Mouse (Mus musculus) hindbrain, postnatal 0 days (tissue): ENCODE data around the gene Cgnl1. TPM values are rescaled to one million over a fixed set of nuclear protein-coding genes. Genes with fewer than 3 reads are reported as not detected.

ENCODE experiments used
- ATAC-seq: fragments of 200-750 bp; cut with Nextera tagmentation; 2 replicates; pipeline ENCODE4 v1.8.0; 2017; ENCODE audit warnings: mild to moderate bottlenecking, moderate TSS enrichment, moderate library complexity
- DNase-seq: peaks from one replicate; pipeline ENCODE4 v3.0.0-alpha.2; 2015; ENCODE audit warnings: low spot score
- H3K27ac ChIP-seq: fragments of 300-500 bp; sonication (generic); 2 replicates; pipeline ENCODE4 v1.5.1; 2014; ENCODE audit warnings: mild to moderate bottlenecking
- H3K27me3 ChIP-seq: fragments of 300-500 bp; sonication (generic); 2 replicates; pipeline ENCODE4 v1.6.1; 2014; ENCODE audit warnings: low read length, mixed read lengths; ENCODE audit not compliant: insufficient read depth
- H3K36me3 ChIP-seq: fragments of 300-500 bp; sonication (generic); 2 replicates; pipeline ENCODE4 v1.6.1; 2014; ENCODE audit warnings: low read length, mixed read lengths; ENCODE audit not compliant: insufficient read depth
- H3K4me1 ChIP-seq: fragments of 300-500 bp; sonication (generic); 2 replicates; pipeline ENCODE4 v1.6.1; 2014; ENCODE audit warnings: antibody characterized with exemption, low read length, mixed read lengths; ENCODE audit not compliant: insufficient read depth
- H3K4me2 ChIP-seq: fragments of 300-500 bp; sonication (generic); 2 replicates; pipeline ENCODE4 v1.6.1; 2014; ENCODE audit warnings: low read depth, mild to moderate bottlenecking, low read length, moderate library complexity, mixed read lengths
- H3K4me3 ChIP-seq: fragments of 300-500 bp; sonication (generic); 2 replicates; pipeline ENCODE4 v1.5.1; 2014; ENCODE audit warnings: low read length
- H3K9ac ChIP-seq: fragments of 300-500 bp; sonication (generic); replicated peaks from 2 replicates; pipeline ENCODE4 v1.6.1; 2014; ENCODE audit warnings: mild to moderate bottlenecking, low read length, moderate library complexity, mixed read lengths
- H3K9me3 ChIP-seq: fragments of 300-500 bp; sonication (generic); 2 replicates; pipeline ENCODE4 v1.6.1; 2016; ENCODE audit warnings: low read length, mixed read lengths
- CTCF ChIP-seq: IDR thresholded peaks from 2 replicates; pipeline ENCODE4 v1.5.1; 2016; ENCODE audit warnings: antibody characterized with exemption, control low read depth, low read depth
- WGBS: fragments of 180-500 bp; shearing (Covaris S2); extraction: QIAGEN DNeasy Blood & Tissue Kit; methylation state at CpG from one replicate; pipeline ENCODE4 v1.1.7; 2014; 5-methylcytosine and 5-hydroxymethylcytosine counted together
- polyA plus RNA-seq: library from polyadenylated mRNA; unstranded; fragments of >200 nt; fragmentation: Nextera tagmentation; extraction: Ambion mirVana; gene quantifications from 2 replicates; pipeline ENCODE4 v1.2.1, GENCODE M21; 2015
- total RNA-seq: library from RNA; depleted of rRNA; stranded (reverse); fragments of >200 nt; gene quantifications from 2 replicates; pipeline ENCODE4 v1.2.3, GENCODE M21; 2014

Cgnl1 gene
- total and polyA plus RNA-seq, 2 experiments from 2014 or later, result 7.2 to 7.6 TPM

- no peak overlapping the region for H3K4me3 ChIP-seq
- H3K9ac ChIP-seq, result no peak overlapping the region
- no peak for TF ChIP-seq CTCF
- no peak for ATAC-seq
- H3K9me3 ChIP-seq, result no peaks in the 10 kb centered on the region
- DNase-seq, result peak; percentile 40
- H3K27ac ChIP-seq, result no peak overlapping the region
- WGBS, result 18% methylated on average over 4 of the region's 4 CpGs
- H3K4me2 ChIP-seq, result no peak overlapping the region
- no peaks in the 10 kb centered on the region for H3K4me1 ChIP-seq
- no peaks in the 10 kb centered on the region for H3K27me3 ChIP-seq
- no peaks in the 10 kb centered on the region for H3K36me3 ChIP-seq
Measured at GRCm38 (mm10) chr9:71750015-71750672, 21.3 kb downstream of the Cgnl1 start.

GRCm38 (mm10) chr9:71746405-71746804, 25.0 kb downstream of the Cgnl1 start:
- TF ChIP-seq CTCF, result no peak
- DNase-seq (no peak), ATAC-seq (no peak)
- Histone ChIP-seq H3K4me3 (no peak overlapping the region), H3K4me1 (no peaks in the 10 kb centered on the region), H3K4me2 (no peak overlapping the region), H3K27ac (no peak overlapping the region), H3K9ac (no peak overlapping the region), H3K27me3 (no peaks in the 10 kb centered on the region), H3K9me3 (no peaks in the 10 kb centered on the region), H3K36me3 (no peaks in the 10 kb centered on the region)
- WGBS, result 66% methylated on average over 4 of the region's 4 CpGs

GRCm38 (mm10) chr9:71738081-71738930, 33.1 kb downstream of the Cgnl1 start:
- 61% methylated on average over 12 of the region's 12 CpGs for WGBS
- ATAC-seq, result peak; percentile 59; the same call in 1 of the 2 replicates

GRCm38 (mm10) chr9:71737257-71738023, 34.0 kb downstream of the Cgnl1 start:
- no peak for ATAC-seq
- no peak overlapping the region for H3K4me2 ChIP-seq
- whole genome bisulfite sequencing, result 45% methylated on average over 3 of the region's 3 CpGs
- no peaks in the 10 kb centered on the region for H3K36me3 ChIP-seq
- no peaks in the 10 kb centered on the region for H3K27me3 ChIP-seq
- no peaks in the 10 kb centered on the region for H3K9me3 ChIP-seq
- peak; percentile 14 for DNase-seq
- H3K4me1 ChIP-seq, result no peaks in the 10 kb centered on the region
- no peak overlapping the region for H3K27ac ChIP-seq
- no peak for TF ChIP-seq CTCF
- H3K4me3 ChIP-seq, result no peak overlapping the region
- H3K9ac ChIP-seq, result no peak overlapping the region

More at GRCm38 (mm10) chr9:71738081-71738930, 33.1 kb downstream of the Cgnl1 start:
- no peaks in the 10 kb centered on the region for H3K9me3 ChIP-seq
- no peak for DNase-seq
- no peak for TF ChIP-seq CTCF
- H3K9ac ChIP-seq, result no peak overlapping the region
- H3K4me3 ChIP-seq, result no peak overlapping the region
- H3K27ac ChIP-seq, result no peak overlapping the region
- H3K4me1 ChIP-seq, result no peaks in the 10 kb centered on the region
- H3K4me2 ChIP-seq, result no peak overlapping the region
- no peaks in the 10 kb centered on the region for H3K36me3 ChIP-seq
- H3K27me3 ChIP-seq, result no peaks in the 10 kb centered on the region

- no peak for TF ChIP-seq CTCF
- no peak overlapping the region for H3K4me3 ChIP-seq
- H3K9me3 ChIP-seq, result no peaks in the 10 kb centered on the region
- no peaks in the 10 kb centered on the region for H3K27me3 ChIP-seq
- 89% methylated on average over 7 of the region's 7 CpGs for WGBS
- ATAC-seq, result no peak
- no peak overlapping the region for H3K9ac ChIP-seq
- no peak for DNase-seq
- H3K4me1 ChIP-seq, result no peaks in the 10 kb centered on the region
- H3K4me2 ChIP-seq, result no peak overlapping the region
- no peak overlapping the region for H3K27ac ChIP-seq
- H3K36me3 ChIP-seq, result no peaks in the 10 kb centered on the region
Measured at GRCm38 (mm10) chr9:71735886-71736285, 35.5 kb downstream of the Cgnl1 start.

GRCm38 (mm10) chr9:71733559-71733958, 37.8 kb downstream of the Cgnl1 start:
- ATAC-seq (no peak), DNase-seq (no peak)
- H3K27me3 ChIP-seq, result no peaks in the 10 kb centered on the region
- H3K27ac ChIP-seq, result no peak overlapping the region
- H3K9me3 ChIP-seq, result no peaks in the 10 kb centered on the region
- no peaks in the 10 kb centered on the region for H3K36me3 ChIP-seq
- H3K4me2 ChIP-seq, result no peak overlapping the region
- no peak for TF ChIP-seq CTCF
- H3K4me1 ChIP-seq, result no peaks in the 10 kb centered on the region
- WGBS, result 74% methylated on average over 2 of the region's 2 CpGs
- no peak overlapping the region for H3K4me3 ChIP-seq
- no peak overlapping the region for H3K9ac ChIP-seq
